Mouse (Mus musculus) adrenal gland, adult 18-20 months (tissue): ENCODE measurements around the gene Olfr1313. TPM values are rescaled to one million over a fixed set of nuclear protein-coding genes. Genes with fewer than 3 reads are reported as not detected.
"Not testable (repeated sequence)": the region's sequence is repeated elsewhere in the genome, so short reads cannot be mapped to it uniquely, and the experiment has no call there.

Source experiments
- DNase-seq, 2 experiments: peaks; one replicate each; pipeline ENCODE4 v3.0.0; 2021 to 2022; ENCODE audit warnings: low spot score in 2 of 2
- long read RNA-seq, 2 experiments: library from polyadenylated mRNA; stranded (forward); transcript quantifications; one replicate each; pipeline ENCODE4 v2.0.0; 2021
- total RNA-seq, 2 experiments: library from RNA; stranded (reverse); gene quantifications; 1 replicate in 1 of 2; 2 replicates in 1 of 2; pipeline ENCODE4 v1.2.3; 2021

Gene Olfr1313
- total RNA-seq = not detected
- long read RNA-seq, experiment 1 = 0 reads
- long read RNA-seq, experiment 2 = 0 reads

GRCm38 (mm10) chr2:112077743-112078142, at the start of gene Olfr1313:
Gene Olfr1313, minus strand, starts transcription at chr2:112077843.
- DNase-seq = no peak

- DNase-seq = no peak
Observed at GRCm38 (mm10) chr2:112115340-112115739, 37.7 kb upstream of the Olfr1313 start, which contains the start of gene Olfr1315-ps1. Gene Olfr1315-ps1, minus strand, starts transcription at chr2:112115440.

GRCm38 (mm10) chr2:112096681-112097080, 19.0 kb upstream of the Olfr1313 start, which contains the start of gene Olfr1314:
Gene Olfr1314, minus strand, starts transcription at chr2:112096781.
- no peak for DNase-seq

- DNase-seq = no peak
Observed at GRCm38 (mm10) chr2:112050138-112050537, 27.5 kb downstream of the Olfr1313 start, which contains the start of gene Olfr1312. Gene Olfr1312, minus strand, starts transcription at chr2:112050238.

- DNase-seq = not testable (repeated sequence)
Observed at GRCm38 (mm10) chr2:112026971-112027370, 50.7 kb downstream of the Olfr1313 start.

GRCm38 (mm10) chr2:112024312-112024711, 53.3 kb downstream of the Olfr1313 start, which contains the start of gene Olfr1311:
Gene Olfr1311, minus strand, starts transcription at chr2:112024412.
- DNase-seq = no peak

Other genes starting within 250 kb of the Olfr1313 start
- gene Olfr1305, start 200.7 kb downstream of the Olfr1313 start, total RNA-seq = not detected
- gene Olfr1306, start 161.6 kb downstream of the Olfr1313 start, total RNA-seq = not detected
- not detected for gene Olfr1307, start 128.4 kb downstream of the Olfr1313 start, total RNA-seq
- not detected for gene Olfr1308, start 112.9 kb downstream of the Olfr1313 start, total RNA-seq
- not detected for gene Olfr1309, start 87.6 kb downstream of the Olfr1313 start, total RNA-seq
- gene Olfr1310, start 65.1 kb downstream of the Olfr1313 start, total RNA-seq = not detected
- not detected for gene Olfr1311, start 53.4 kb downstream of the Olfr1313 start, total RNA-seq
- gene Olfr1312, start 27.6 kb downstream of the Olfr1313 start, total RNA-seq = not detected
- gene Olfr1314, start 18.9 kb upstream of the Olfr1313 start, total RNA-seq = not detected
- not detected for gene Olfr1315-ps1, start 37.6 kb upstream of the Olfr1313 start, total RNA-seq
- gene Olfr1316, start 57.1 kb upstream of the Olfr1313 start, total RNA-seq = not detected
- gene Olfr1317, start 62.5 kb upstream of the Olfr1313 start, total RNA-seq = not detected
- gene Olfr1318, start 76.4 kb upstream of the Olfr1313 start, total RNA-seq = not detected
- 1 to 10 TPM; 5.2 to 5.9 TPM for gene Lpcat4, start 161.6 kb upstream of the Olfr1313 start, total RNA-seq
- gene Nutm1, start 181.4 kb upstream of the Olfr1313 start, total RNA-seq = not detected
- gene Nop10, start 184.1 kb upstream of the Olfr1313 start, total RNA-seq = 100 to 1,000 TPM; 109 to 149 TPM
- 10 to 100 TPM; 26.9 to 32.5 TPM for gene Slc12a6, start 188.0 kb upstream of the Olfr1313 start, total RNA-seq
- under 1 TPM in 1 of 2 experiments, not detected in 1; 0.38 TPM for gene Gm21985, start 188.5 kb upstream of the Olfr1313 start, total RNA-seq